Mouse (Mus musculus): ENCODE results near the gene Jaml.
A peak's percentile ranks its signal among the peaks of the same experiment; 100 is the strongest.

Jaml gene

DNA sequence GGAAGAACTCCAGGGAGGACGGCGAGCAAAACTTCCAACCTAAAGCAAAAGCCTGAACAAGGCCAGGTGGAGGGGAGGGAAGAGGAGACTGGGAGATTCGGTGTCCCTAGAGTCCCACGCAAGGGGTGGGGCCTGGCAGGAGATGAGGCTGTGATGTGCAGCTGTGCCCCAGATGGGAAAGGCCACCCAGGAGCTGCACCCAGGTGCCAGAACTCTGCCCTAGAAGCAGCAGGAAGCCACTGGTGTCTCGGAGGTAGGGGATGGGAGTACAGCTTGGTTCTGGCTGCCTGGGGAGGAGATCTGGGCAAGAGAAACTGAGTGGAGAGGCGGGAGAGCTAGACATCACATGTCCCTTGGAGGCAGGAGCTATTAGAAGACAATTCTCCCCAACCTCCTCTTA lies 42.0 kb downstream of the Jaml start:
- DNase-seq (ENCODE audit: low read depth, low spot score), result no peak

DNA sequence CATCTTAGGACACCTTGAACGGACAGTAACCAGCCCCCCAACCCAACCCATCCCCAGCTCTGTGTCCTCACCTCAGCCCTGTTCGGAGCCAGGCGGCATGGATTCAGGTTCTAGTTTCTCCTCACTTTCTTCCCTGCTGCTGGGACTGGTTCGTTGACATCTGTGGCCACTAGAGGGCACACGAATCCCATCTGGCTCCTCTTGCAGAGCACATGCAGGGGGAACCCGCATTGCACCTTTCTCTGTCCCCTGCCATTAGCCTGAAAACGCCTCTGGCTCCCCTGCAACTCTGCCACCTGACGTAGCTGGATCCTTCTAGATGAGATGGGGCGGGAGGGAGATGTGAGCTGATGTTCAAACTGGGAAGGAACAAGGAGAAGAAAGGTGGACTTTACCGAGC lies 42.8 kb downstream of the Jaml start:
- peak; percentile 89 for DNase-seq (ENCODE audit: low read depth, low spot score)

DNA sequence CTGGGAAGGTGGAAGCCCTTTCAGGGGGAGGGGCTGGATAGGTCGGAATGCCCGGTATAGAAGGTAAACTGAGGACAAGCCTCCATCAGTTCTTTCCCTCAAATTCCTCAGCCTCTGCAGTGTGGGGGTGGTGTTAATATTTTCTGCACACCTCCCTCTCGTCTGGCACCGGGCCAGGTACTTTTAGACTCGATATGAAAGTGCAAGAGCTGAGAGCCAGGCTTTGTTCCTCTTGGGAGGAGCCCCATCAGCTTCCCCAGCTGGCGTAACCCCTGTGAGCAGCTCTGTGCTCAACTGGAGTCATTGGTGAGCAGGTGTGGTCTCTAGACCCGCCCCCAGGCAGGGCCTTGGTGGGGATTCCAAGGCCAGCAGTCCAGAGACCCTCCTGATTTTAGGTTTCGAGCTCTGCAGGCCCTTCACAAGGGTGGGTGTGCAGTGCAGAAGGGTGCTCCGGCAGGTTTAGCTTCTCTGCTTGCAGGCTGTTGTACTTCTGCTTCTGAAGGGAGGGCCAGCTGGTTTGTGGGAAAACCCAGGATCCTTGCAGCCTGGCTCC lies 43.3 kb downstream of the Jaml start:
- peak; percentile 60 for DNase-seq (ENCODE audit: low read depth, low spot score)

DNA sequence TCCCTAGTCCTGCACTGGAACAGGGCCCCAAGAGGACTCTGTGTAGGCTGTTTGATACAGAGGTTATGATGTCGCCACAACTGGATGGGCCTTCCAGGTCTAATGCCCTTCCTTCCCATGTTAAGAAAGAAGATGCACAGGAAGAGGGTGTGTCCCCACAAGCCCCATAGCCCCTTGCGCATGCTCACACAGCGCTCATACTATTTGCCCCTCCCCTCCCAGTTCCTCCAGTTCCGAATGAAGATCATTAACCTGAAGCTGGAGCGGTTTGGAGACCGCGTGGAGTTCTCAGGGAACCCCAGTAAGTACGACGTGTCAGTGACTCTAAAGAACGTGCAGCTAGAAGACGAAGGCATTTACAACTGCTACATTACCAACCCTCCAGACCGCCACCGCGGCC lies 46.2 kb downstream of the Jaml start:
- DNase-seq (ENCODE audit: low read depth, low spot score), result peak; percentile 64

DNA sequence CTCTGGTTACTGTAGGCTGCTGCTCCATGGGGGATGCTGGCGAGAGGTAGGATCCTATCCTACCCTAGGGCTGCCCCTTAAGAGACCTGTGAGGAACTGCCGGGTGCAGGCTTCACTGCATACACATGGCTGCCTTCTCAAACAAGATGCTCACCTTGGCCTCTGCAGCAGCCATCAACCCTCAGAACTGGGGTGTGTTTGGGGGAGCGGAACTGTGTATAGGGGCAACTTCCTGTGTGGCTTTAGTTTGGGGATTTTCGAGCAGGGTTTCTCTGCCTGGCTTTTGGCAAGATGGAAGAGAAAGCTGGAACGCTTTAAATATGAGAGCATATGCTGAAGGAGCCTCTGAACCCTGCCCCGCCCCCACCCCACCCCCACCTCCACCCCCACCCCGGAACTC lies 48.0 kb downstream of the Jaml start:
- no peak for DNase-seq (ENCODE audit: low read depth, low spot score)

DNA sequence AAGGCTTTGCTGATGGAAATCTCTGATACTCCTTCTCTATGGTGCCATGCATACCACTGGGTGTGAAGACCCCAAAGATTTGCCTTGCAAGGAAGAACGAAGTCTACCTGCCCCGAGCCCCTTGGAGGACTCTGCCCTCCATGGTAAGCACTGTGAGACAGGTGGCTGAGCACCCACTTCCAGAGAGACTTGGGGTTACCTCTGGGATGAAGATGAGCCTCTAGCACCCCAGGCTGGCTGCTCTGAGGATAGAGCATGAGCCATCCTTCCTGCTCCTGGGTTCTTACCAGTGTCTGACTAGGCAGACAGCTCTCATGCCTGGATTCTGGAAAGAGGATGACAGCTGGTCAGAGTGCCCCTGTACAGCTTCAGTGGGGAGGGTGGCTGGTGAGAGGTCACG lies 51.1 kb downstream of the Jaml start:
- DNase-seq (ENCODE audit: low read depth, low spot score), result no peak

DNA sequence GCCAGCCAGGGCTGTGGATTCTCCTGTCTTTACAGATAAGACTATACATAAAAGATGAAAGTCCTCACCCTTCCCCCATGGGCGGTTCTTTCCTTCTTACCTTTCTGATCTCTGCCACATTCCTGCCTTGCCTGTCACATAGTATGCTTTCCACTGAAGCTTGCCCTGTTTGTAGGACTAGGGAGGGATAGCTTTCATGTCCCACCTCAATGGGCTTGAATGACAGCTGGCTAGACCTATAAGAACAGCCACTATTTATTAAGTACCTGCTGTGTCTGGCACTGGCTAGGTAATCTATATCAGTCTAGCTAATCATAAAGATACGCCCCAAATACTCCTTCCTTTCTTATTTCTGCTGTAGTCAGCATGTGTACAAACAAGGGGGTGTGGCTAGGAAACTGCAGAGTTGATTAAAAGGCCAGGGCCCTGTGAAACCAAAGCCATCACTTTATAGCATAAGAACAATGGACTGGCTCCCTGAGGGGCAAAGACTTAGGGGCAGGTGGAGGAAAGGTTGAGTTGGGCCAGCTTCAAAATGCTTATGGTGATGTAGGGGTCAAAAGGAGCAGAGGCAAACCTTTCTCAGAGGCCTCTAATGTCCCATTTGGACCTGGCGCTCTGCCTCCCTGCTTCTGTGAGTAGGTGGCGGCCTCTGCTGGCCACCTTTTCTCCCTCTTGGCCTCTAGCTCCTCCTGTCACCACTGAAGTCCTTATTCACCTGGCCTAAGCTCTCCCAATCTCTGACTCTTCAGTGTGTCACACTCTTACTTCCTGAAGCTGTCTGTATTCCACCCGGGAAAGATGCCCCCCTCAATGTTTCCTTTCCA lies 54.7 kb downstream of the Jaml start:
- DNase-seq (ENCODE audit: low read depth, low spot score), result peak; percentile 60

DNA sequence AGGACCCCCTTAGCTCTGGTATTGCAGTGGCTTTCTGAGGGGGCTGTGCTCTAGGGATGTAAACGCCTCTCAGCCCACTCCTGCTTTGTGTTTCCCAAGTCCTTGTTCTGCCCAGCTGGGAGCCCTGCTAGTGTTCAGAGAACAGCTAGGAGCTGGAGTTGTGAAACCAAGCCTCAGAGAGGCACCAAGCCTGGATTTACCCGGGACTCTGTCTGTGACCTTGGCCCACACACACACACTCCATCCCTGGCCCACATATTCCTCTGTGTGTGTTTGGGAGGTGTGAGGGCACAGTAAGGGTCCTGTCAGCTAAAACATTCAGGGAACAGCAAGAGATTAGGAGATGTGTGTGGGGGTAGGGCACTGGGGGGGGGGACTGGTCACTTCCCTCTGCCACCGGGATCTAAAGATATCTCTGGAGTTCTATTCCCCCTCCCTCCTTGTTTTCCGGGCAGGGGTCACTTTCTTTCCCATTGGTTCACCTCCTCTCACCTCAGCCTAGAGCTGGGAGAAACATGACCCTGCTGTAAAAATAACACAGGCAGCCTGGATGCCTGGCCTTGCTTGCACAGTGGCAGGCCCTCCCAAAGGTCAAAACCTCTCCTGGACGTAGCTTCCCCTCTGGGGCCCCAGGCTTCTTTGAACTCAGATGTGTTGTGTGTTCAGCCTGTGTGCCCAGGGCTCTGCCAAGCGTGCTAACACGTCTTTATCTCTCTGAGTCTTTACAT lies 57.6 kb downstream of the Jaml start:
- no peak for DNase-seq (ENCODE audit: low read depth, low spot score)

DNA sequence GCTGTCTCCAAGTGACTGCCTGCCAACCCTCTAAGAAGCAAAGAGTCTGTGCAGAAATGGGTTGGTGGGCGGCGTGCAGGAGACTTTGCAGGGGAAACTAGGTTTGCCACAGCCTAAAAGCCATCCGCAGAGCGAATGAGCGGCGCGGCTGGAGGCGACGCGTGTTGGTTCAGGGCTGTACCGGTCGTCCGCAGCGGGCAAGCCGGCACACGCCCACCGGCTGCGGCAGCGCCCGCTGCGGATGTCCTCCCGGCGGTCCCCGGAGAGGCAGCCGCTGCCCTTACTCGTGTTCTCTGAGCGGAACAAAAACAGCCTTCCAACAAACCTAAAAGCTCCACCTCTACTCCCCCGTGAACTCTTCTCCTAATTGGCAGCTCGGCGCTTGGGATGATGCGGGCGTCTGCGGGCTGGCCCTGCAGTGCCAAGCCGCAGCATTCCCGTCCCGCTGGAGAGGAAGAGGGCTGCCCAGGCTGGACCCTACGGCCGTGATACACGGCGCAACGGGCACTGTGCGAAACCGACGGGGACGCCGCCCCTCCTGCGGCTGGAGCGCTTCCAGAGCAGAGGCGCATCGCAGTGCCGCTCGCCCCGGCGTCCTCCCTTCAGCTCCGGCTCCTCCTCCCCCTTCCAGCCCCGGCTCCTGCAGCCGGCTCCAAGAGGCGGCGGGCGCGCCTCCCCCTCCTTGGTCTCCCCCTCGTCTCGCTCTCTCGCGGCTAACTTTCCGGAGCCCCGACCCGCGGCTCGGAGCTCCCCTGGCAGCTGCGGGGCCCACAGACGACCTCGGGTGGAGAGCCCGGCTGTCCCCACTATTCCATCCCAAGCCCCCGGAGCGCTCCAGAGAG lies 59.4 kb downstream of the Jaml start, which contains the start of gene Scn4b:
Scn4b (plus strand) TSS at position 205 of the 842 bp plus-strand sequence.
- DNase-seq (ENCODE audit: low read depth, low spot score), result no peak

DNA sequence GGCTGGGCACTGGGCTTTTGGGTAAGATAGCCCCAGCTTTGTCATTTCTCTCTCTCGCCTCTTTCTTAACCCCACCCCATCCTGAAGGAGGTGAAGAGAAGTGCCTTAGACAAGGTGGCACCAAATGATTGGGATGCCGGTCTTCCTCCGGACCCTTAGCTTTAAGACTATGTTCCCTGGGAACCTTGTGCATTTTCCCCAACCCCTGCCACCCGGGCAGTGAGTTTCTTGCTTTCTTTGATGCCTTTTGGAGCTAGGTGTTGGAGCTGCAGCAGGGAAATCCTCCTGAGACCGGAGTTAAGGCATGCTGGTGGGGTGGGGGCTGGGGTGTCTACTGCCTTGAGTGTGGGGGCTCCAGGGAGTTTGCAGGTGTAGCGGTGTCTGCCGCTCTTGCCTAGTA lies 60.1 kb downstream of the Jaml start:
- no peak for DNase-seq (ENCODE audit: low read depth, low spot score)

DNA sequence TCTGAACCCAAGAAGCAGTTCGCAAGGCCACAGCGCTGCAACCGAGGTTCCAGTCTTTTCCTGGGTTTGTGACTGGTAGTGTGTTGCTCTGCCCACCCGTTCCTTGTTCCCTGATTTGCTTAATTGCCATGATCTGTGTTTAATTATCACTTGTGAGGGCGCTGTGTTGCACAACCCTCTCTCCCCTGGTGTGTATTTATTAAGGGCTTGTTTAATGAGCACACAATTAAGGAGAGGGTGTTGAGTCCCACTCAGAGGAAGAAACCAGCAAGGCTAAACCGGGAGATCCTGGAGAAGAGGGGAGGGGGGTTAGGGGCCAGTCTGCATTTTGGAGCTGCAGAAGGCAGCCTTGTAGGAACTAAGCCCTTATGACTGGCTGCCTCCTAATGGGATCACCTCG lies 62.0 kb downstream of the Jaml start:
- no peak for DNase-seq (ENCODE audit: low read depth, low spot score)

DNA sequence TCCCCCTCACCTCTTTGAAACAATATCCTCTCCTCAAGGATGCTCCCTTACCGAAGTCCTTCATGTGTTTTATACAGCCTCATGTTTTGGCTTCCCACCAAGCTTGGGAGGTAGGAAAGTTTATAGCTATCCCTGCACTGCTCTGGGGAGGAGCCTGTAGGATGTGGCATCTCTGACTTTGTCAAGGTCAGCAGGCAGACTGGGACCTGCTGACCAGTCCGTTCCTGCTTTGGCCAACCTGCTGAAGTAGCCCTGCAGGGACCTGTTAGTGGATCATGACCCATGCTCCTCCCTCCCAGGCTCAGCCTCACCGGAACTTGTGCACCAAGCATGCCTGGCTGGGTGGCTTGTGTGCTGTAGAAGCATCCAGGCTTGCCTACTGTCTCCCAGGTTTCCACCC lies 63.7 kb downstream of the Jaml start:
- no peak for DNase-seq (ENCODE audit: low read depth, low spot score)

DNA sequence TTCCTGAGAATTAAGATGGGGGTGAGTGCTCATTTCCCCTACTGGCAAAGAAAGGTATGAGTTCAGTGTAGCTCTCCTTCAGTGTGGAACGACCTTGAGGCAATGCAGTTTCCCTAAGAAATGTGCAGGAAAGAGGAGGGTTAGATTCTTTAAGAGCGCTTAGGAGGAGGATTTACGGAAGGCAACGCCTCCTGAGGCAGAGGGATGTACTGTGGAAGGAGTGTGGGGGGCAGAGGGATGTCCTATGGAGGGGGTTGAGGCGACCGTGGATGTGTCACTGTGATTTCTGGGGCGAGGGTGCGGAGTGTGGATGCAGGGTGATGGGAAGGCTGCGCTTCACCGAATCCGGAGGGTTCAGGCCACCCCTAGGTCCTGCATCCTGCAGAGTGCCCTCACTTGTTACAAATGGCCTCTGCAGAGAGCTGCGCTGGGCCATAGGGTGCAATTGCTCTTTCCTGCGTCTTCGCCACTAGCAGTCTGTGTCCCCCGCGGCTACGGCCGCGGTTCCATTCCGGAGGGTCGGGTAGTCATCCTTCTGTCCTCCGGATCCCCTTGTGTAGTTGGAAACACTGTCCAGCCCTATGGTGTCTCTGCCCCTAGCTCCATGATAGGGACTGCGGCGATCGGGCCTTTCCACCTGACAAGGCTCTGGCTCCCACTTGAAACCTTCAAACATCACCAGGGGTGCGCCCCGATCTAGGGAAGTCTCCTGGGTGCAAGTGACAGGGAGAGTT lies 66.7 kb downstream of the Jaml start:
- peak; percentile 76 for DNase-seq (ENCODE audit: low read depth, low spot score)

DNA sequence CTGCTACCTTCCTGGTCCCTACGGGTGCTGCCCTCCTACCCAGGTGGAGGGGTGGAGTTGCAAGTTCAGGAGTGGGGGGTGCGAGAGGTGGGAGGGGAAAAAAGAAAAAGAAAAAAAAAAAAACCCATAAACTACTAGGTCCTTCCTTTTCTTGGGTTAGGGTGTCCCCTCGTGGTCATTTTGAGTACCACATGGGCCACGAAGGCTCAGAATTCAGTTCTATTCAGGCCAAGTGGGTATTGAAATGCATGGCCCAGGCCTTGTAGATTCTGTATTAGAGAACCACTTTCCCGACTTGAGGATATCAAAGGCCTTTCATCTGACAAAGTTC lies 67.2 kb downstream of the Jaml start:
- peak; percentile 61 for DNase-seq (ENCODE audit: low read depth, low spot score)

DNA sequence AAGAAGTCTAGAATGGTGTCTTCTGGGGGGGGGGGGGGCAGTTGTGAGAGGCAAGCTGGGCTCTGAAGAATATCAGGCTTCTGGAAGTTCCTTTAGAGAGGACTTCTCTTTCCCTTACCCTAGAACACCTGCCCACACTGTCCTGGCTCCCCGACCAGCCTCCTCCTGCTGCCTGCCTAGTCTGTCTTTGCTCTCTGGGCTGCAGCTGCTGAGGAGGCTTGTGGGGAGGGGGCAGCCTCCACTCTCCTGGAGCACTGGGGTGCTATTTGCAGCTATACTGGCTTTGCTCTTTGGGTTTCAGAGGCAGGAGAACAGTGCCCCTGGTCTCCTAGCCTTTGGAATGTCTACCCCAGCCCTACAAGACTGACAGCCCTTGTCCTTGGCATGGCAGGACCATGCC lies 72.0 kb downstream of the Jaml start:
- DNase-seq (ENCODE audit: low read depth, low spot score), result no peak

DNA sequence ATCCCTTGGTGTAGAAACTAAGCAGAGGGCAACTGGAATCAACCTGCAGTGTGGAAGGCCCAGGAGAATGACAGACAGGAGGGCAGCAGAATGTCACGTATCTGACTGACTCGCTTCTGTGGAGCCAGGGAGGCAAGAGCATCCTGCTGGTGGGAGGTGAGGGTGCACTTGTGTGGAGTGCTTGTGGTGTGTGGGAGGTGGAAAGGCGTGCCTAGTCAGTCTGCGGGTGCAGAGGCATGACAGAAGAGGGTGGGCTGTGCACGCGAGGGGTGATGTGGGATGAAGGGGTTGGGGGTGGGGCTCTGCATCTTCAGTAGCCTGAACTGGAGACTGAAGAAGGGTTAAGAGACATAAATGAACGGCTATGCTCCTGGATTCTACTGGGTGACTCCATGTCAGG lies 74.4 kb downstream of the Jaml start:
- no peak for DNase-seq (ENCODE audit: low read depth, low spot score)
